Mouse (Mus musculus): Measurements from ENCODE around the gene Gtsf1. TPM values are rescaled to one million over a fixed set of nuclear protein-coding genes. Genes with fewer than 3 reads are reported as not detected.

Gene Gtsf1
- total RNA-seq, 2 experiments from 2014 or later = not detected

- peak; percentile 52 for DNase-seq (ENCODE audit: low spot score)
- intact Hi-C loops (cut with DNase I) = no loop called here
Observed at GRCm38 (mm10) chr15:103359869-103360602, 70.2 kb downstream of the Gtsf1 start.

GRCm38 (mm10) chr15:103359122-103359510 is 71.2 kb downstream of the Gtsf1 start:
- intact Hi-C loops (cut with DNase I) = no loop called here
- no peak for DNase-seq (ENCODE audit: low spot score)

DNA sequence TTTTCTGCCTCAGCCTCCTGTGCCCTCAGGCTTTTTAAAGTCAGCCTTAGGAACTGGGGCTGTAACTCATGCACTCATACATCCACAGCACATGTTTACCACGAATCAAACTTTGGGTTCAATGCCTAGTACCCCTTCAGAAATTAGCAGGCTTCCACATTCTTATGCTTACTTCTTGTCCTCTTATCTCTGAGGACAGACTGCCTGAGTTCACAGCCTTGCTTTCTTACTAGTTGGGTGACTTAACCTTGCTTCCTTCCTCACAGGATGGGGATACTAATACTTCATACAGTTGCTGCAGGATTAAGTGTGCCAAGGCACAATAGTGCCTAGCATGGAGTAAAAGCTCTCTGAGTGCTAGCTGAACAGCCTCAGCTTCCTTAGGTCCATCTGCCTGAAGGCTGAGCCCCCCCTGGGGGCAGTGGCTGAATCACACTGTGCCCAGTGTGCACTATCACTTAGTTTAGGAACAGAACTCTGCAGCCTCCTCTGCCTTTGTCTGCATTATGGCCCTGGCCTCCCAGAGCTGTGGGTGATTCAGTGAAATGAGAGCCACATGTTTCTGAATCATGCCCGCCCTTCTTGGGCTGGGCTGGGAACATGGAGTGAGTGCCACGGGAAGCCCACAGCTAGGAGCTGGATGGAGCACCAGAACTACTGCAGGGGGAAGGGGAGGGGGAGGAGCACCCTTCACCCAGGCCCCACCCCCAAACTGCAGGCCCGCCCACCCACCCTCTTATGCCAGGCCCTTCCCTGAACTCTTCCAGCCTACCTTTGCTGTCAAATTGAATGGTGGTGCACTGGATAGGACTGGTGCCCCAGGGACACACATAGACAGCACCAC is 71.8 kb downstream of the Gtsf1 start:
- intact Hi-C loops (cut with DNase I) = no loop called here
- no peak for DNase-seq (ENCODE audit: low spot score)

DNA sequence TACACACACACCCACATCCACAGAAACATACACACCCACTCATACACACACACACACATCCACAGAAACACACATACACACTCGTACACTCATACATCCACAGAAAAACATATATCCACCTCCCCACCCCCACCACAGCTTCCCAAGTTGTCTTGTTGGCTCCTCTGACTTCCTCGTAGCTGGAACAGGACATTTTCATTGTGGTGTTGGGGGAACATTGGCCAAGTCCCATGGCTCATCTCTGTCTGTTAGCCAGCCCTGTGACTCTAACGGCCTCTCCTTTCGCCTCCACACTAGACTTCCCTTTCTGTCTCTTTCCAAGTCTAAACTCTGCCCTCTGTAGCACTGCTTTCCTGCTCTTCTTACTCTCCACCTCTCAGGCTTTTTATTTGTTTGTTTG is 72.5 kb downstream of the Gtsf1 start:
- intact Hi-C loops (cut with DNase I) = no loop called here
- no peak for DNase-seq (ENCODE audit: low spot score)

GRCm38 (mm10) chr15:103356130-103356529 is 74.1 kb downstream of the Gtsf1 start:
- intact Hi-C loops (cut with DNase I) = no loop called here
- DNase-seq (ENCODE audit: low spot score) = no peak

DNA sequence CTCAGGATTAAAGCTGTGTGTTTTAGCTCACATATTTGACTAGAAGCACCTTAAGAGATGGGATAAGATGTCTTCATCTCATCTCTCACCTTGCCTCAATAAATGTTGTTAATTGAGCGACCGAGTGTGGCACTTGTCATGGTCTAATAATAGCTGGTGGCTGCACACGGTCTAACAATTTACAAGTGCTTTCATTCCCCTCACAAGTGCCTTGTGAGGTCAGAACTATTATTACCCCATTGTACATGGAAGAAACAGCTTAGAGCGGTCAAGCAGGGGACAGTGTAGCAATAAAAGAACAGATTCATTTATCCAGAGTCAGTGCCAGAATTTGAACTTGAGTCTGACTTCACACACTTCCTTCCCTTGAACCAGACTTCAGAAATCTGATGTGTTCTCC is 74.8 kb downstream of the Gtsf1 start:
- intact Hi-C loops (cut with DNase I) = no loop called here
- DNase-seq (ENCODE audit: low spot score) = no peak

DNA sequence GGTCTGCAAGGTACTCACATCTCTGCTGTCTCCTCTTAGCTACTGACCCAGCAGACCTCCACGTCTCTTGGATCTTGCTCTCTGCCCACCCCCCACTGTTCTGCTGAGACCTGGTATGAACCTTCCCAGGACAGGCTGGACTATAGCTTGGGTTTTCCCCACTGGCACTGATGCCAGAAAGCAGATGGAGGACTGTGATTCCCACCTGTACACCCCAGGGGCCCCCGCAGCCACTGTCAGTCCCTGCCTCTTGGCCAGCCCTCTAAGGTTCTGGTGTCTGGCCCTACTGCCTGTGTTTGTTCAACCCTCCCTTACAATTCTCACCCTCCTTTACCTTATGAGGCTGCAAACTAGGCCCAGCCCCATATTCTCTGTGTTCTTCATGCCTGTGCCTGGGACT is 75.6 kb downstream of the Gtsf1 start:
- DNase-seq (ENCODE audit: low spot score) = no peak
- intact Hi-C loops (cut with DNase I) = no loop called here

- intact Hi-C loops (cut with DNase I) = no loop called here
- no peak for DNase-seq (ENCODE audit: low spot score)
Observed at GRCm38 (mm10) chr15:103353511-103354256, 76.6 kb downstream of the Gtsf1 start.

GRCm38 (mm10) chr15:103352856-103353255 is 77.4 kb downstream of the Gtsf1 start:
- no peak for DNase-seq (ENCODE audit: low spot score)
- intact Hi-C loops (cut with DNase I) = no loop called here

Other genes starting within 250 kb of the Gtsf1 start
- gene Cbx5, start 190.7 kb downstream of the Gtsf1 start, total RNA-seq (2021) = 10 to 100 TPM; 55.9 to 63.9 TPM
- 100 to 1,000 TPM; 133 to 153 TPM for gene Hnrnpa1, start 190.0 kb downstream of the Gtsf1 start, total RNA-seq (2021)
- gene Nfe2, start 172.1 kb downstream of the Gtsf1 start, total RNA-seq (2021) = under 1 TPM; 0.42 to 0.64 TPM
- gene Copz1, start 157.8 kb downstream of the Gtsf1 start, total RNA-seq (2021) = 10 to 100 TPM; 51.8 to 53.4 TPM
- gene Gpr84, start 119.9 kb downstream of the Gtsf1 start, total RNA-seq (2021) = not detected
- gene Zfp385a, start 90.4 kb downstream of the Gtsf1 start, total RNA-seq (2021) = 10 to 100 TPM; 12.5 to 13.7 TPM
- 10 to 100 TPM; 48.1 to 48.2 TPM for gene Itga5, start 63.7 kb downstream of the Gtsf1 start, total RNA-seq (2021)
- gene Gtsf2, start 18.0 kb upstream of the Gtsf1 start, total RNA-seq (2021) = not detected
- 1 to 10 TPM; 3.9 to 4.2 TPM for gene Nckap1l, start 23.3 kb upstream of the Gtsf1 start, total RNA-seq (2021)
- gene Pde1b, start 72.6 kb upstream of the Gtsf1 start, total RNA-seq (2021) = 1 to 10 TPM; 1.1 to 1.4 TPM
- gene Ppp1r1a, start 107.5 kb upstream of the Gtsf1 start, total RNA-seq (2021) = 10 to 100 TPM; 10.5 to 12.0 TPM
- not detected for gene Glycam1, start 134.6 kb upstream of the Gtsf1 start, total RNA-seq (2021)